Mouse (Mus musculus): ENCODE measurements around the gene Abca13.

The Abca13 gene

DNA sequence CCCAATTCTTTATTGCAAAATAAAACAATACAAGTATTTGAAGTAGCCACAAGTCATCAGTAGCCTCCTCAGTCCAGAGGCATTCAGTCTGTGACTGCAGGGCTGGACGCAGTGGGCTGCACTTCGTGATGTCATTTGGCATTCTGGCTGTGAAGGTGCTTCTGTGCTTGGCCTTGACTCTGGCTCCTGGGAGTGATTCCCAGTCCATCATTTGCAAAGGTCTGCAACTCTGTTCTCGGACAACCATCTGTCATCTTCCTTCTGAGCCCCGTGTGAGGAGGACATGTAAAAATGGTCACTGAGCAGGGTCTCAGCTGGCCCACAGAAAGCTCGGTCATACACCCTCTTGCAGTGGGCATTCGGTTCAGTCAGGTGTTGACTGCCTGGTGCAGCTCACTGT is 345.1 kb downstream of the Abca13 start:
- no peak for DNase-seq

DNA sequence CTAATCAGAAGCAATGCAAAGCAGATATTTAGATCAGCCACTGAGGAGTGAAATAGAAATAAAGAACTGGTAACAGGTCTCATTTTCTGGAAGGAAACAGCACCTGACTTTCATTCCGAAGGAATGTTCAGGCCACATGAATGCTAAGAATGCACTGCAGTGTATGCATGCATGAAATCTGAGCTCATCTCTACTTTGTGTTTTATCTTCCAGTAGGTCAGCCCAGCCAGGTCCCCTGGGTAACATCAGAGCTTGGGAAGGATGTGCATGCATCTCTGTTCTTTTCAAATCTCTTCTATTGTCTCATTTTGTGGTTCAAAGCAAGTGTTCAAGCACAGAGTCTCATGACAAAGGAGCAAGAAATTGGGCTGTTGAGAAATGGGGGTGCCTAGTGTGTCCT is 346.6 kb downstream of the Abca13 start:
- DNase-seq = no peak

DNA sequence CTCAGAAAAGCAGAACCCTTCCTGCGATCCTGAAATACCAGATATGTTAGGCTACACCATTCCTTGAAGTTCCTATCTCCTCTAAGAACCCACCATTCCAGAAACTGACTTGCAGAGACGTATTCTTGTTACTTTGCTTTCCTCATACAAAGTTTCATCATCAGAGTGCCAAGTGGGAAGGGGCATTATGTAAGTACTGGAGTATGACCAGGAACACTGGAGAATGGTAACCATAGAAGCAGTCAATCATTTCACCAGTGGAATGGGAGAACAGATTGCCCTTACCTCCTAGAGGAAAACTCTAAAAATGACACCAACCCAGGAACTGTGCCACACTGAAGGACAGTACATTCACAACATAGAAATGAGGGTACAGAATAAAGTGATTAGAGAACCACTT is 368.3 kb downstream of the Abca13 start:
- no peak for DNase-seq

DNA sequence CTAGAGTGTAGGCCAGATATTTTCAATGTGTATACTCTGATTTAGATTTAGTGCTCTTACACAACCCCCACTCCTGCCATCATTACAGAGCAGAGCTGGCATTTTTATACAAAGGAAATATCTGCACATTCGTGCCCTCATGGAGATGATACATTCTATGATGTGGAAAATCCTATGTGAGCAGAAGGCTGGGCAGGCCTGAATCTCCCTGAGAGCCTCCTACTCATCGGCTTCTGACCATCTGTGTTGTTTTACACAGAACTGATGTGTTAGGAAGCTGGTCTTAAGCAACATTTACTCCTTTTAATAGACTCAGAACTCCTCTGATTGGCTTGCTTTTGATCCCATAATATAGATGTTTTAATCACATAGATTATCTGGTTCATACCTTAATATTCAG is 376.6 kb downstream of the Abca13 start:
- DNase-seq = no peak

DNA sequence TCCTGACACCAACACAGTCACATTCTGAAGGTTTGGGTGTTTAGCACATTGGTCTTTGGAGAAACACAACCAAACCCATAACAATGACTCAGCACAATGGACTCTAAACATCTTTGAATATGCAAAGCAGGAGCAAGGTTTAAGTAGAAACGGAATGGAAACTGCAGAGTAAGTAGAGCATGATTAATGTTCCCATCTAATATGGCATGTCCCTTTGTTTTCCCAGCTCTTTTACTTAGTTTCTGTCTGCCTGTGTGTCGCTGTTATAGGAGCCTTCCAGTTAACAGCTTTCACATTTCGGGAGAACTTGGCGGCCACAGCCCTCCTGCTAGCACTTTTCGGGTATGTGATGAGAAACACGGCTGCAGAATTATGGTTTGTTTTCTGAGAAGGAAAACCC is 378.6 kb downstream of the Abca13 start:
- DNase-seq = no peak

DNA sequence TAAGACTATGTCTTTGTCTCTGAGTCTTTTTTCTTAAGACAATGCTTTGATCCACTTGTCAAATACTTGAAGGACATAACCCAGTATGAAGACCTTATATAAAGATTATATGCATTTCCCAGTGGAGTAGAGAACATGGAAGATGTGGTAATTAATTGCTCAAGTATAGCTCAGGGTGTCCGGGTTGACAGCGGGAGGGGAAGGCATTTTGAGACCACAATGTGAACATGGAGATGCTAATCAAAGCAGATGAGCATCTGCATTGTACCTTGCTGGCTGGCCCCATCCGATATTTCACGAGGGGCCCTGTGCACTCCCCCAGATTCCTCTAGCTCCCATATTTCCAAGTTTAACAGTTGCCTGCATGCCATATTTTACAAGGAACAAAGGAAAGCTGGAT is 383.2 kb downstream of the Abca13 start:
- DNase-seq = no peak

DNA sequence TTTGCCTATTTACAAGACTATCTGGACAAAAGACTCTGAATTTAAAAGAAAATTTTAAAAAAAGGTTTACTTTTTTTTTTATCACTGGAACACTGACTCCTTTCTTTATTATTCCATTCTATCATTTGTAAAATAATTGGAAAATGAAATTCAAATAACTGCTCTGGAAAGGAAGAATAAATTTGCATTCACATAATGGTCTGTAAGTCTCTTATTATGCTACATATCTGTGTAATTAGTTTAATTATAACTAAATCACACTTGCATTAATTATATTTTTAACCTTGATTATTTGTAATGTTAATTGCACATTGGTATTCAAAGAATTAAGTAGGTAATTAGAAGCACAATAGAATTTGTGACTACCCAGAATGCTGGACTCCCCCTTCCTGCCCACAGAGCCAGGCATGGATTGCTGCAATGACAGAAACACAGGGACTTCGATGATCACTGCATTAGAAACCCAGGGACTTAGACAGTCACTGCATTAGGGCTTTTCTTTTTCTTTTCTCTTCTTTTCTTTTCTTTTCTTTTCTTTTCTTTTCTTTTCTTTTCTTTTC is 400.1 kb downstream of the Abca13 start:
- no peak for DNase-seq

DNA sequence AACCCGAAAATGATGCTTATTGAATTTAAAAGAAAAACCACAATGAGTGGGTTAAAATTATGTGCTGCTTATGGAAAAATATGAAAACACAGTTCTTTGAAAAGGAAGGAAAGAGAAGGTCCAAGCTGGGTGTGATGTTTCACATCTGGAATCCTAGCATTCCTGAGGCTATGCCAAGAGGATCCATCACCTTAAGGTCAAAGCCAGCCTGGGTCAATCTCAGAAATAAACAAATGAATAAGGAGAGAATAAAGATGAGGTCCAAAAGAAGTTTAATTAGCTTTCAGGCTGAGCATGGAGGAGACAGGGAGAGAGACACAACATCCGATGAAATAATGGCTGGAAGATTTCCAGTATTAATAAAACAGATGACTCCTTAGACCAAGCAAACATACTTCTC is 405.6 kb downstream of the Abca13 start:
- no peak for DNase-seq

DNA sequence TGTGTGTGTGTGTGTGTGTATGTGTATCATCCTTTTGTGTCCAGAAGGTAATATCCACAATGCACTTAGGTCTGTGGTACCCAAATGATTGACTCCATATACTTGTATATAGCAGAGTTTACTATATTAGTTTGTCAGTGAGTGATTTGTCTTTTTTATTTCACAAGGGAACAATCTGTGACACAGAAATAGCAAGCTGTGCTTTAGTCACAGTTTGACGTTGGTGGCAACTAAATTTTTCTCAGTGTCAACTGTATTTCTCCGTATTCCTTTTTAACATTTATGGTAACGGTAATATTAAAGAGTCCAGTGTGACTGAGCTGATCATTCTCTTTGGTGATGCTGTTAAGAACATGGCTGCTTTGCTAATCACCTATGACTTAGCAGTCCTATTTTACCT is 409.4 kb downstream of the Abca13 start:
- DNase-seq = no peak

DNA sequence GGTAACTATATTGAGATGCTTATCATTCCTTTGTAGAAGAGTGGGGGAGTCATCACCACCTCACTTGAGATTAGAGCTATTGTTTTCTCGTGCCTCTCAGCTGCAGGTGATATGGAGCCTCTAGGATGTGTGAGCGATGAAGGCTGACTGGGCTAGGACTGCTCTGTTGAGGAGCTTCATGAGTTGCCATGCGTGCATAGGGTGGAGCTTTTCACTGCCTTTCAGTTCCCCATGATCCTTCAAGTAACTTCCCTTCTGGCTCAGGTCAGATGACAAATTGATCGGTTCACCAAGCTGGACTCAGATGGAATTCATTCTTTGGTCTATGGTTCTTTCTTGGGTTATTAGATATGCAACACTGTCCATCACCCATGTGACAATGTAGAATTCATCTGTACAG is 410.4 kb downstream of the Abca13 start:
- no peak for DNase-seq

DNA sequence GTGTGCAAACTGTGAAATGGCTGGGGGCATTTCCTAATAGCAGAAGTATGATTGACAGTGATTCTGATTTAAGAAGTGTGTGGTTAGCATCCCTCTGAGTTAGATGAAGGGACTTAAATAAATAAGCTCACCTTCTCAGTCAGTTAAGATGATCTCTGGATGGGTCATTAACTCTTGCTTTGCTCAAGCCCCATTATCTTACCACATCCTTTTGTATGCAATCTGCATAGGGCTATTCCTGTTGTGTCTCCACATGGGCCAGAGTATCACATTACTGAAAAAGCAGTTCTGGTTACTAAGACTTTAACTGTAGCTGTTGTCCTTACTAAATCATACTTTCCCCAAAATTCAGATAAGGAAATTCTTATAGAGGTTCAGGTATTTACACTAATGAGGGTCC is 416.5 kb downstream of the Abca13 start:
- no peak for DNase-seq

DNA sequence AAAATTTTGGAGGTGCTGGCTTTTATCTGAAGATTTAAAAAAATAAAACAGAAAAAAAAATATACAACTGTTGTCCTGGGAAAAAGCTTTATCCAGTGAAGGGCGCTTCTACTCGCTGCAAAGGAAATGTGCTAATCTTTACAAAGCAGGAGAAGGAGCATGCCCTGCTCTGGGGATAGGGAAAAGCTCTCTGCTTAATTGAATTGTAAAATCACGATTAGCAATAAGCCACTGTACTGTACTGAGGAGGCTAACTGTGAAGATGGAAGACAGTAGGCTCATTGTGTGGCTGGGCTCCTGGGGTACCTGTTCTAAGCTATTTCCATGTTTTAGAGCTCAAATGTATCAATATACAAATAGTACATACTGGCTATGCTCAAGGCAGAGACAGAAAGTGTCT is 417.3 kb downstream of the Abca13 start:
- DNase-seq = no peak

DNA sequence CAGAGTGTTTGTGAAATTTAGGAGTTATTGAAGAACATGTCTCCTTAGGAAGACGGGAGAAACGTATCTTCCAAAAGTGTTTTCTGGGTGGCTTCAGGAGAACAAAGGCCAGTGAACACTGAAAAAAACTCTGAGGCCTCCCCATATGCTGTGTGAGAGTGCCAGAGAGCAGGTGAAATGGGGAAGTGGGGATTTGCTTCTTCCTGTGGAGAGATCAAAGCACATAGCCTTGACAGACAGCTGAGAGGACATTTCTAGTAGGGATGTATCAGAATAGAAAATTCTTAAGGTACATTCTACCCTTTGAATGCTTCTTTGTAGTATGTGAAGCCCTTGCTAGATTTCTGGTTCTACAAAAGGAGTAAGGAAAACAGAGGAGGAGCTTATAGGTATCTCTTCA is 424.4 kb downstream of the Abca13 start:
- no peak for DNase-seq

DNA sequence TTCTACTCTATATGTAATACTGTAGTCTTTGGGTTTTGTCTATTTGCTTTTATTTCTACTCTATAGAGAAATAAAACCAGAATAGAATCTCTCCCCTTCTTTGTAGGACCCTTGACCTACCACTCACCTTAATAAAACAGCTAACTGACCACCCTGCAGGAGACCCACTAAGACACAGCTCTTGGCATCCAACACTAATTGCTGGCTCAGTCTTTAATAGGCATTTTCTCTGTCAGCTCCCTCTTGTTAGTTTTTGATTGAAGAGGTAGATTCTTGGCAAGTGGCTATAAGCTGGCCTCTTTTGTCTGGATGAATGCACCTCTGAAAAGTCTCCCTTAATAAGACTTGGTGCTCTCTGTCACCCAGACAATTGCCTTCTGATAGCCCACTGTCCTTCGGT is 424.9 kb downstream of the Abca13 start:
- no peak for DNase-seq

DNA sequence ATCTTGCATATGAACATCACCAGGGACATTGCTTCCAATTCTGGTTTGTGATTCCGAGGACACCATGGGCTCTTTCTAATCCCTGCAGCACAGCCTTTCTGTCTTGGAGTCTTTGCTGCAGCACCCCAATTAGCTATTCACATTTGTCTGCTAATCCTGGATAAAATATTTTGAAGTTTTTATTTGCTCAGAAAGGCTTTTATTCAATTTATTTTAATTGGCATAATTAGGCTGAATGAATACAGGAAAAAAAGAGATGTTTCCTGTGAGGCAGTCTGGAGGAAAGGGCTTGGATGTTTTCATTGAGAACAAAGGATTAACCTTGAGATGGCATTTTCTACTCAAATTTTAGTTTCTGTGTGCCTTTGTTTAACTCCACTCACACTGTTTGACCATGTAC is 428.2 kb downstream of the Abca13 start:
- DNase-seq = no peak

DNA sequence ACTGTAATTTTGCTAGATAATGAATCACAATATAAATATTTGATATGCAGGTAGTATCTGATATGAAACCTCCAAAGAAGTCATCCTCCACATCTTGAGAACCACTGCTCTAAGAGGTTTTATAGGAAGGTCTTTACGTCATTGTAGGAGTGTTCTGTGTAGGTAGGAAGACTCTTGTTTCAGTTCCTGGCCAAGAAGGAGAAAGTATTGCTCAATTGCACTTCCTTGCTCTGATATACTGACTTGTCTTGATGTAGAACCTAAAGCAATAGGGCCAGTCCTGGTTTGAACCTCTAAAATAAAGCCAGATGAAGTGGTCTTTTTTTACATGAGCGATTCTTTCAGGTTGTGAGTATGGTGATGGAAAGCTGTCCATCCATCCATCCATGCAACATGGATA is 431.1 kb downstream of the Abca13 start:
- no peak for DNase-seq

DNA sequence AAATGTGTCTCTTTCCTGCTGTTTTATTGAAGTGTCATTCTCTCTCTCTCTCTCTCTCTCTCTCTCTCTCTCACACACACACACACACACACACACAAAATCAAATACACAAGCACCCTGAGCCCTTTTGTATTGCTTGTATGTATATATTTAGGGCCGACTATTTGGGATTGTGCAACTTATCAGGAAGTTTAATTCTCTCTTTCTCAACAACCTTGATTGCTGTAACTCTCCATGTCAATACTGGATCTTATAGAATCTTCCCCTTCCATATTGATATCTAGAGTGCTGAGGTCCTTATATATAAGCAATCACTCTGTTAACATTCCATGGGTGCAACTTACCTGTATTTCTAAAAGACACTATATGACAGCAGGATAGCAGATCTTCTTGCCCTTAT is 433.0 kb downstream of the Abca13 start:
- no peak for DNase-seq

DNA sequence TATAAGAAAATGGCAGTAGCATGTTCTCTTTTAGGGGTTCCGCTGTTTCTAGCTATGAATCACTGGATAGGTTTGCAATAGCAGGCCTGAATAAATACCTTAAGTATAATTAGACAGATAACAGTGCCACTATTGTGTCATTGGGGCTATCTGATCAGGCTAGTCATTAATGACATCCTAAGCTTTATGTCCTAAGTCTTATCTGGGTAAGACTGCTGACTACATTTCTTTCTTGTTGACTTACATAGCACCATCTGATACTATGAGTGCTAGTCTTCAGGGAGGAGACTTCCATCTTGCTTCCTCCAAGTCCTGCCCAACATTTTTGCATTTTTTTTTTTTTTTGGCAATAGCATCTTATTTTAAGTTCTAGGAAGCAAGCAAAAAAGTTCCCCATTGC is 434.1 kb downstream of the Abca13 start:
- no peak for DNase-seq

DNA sequence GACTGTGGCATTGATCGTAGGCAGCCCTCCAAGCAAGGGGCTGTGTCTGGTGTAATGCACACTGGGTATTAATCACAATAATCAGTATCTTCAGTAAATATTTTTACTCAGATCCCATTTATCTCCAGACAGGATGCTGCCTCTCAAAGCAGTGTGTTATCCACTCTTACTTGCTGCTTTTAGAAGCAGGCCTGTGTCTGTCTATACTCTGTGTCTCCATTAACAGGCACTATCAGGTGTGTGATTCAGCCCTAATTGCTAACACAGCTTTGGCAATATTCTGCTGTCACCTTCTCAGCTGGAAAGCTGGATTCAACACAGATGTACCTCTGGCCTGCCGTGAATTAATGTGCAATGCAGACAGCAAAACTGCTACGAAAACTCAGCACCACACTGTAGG is 455.5 kb downstream of the Abca13 start:
- DNase-seq = no peak

DNA sequence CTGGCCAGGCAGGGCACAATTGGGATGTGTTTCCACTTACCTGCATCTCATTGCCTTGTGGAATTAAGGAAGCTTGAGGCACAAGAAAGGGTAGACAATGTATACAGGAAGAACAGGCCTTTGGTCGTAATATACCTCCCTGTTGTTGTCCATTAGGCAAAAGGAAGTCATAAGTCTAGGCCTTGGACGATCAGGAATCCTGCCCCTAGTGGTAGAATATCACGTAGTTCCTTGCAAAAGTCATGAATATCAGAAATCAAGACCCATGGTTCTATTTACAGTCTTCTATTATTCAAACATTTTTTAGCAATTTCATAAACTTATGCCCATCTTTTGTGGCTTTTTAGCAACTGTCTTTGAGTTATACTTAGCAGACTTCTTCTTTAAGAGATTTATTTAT is 456.2 kb downstream of the Abca13 start:
- DNase-seq = no peak

DNA sequence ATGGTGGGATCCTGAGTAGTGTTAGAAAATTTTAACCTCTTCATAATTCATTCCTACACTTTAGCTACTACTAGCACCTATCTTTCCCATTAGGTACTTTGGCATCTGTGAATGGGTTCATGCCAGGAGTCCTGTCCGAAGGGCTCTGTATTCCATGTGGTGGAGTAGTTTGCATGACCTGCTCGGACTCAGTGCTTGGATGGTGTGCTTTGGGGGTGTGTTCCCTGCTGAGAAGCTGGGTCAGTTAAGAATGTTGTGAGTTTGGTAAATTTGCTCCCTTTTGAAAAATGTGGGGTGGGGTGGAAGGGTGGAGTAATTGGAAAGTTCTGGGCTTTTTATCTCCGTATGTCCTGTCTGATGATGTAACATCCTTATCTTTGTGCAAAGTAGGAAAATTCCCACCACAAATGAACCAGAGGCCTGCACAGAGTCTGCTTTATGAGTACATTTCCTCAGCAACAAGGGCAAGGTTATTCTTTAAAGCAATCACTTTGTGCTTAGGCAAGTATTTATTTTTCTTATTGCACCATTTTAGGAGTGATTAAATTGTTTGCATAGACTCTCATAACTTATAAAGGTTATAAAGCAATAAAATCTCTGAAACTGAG is 475.0 kb downstream of the Abca13 start:
- DNase-seq = no peak

DNA sequence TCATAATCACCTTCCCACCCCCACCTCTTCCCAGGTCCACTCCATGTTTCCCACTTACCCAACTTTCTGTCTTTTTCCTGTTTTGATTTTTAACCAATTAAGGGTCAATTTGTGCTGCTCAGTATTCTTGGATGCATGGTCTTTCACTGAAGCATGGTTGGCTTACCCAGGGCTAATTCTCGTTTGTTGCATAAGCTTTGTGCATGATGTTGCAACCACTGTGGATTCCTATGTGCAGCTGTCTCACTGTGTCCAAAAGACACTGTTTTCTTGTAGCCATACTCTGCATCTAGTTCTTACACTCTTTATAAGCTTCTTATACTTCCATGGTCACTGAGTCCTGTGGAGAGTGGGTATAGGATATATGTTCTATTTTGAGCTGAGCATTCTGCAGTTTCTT is 477.7 kb downstream of the Abca13 start:
- DNase-seq = no peak

DNA sequence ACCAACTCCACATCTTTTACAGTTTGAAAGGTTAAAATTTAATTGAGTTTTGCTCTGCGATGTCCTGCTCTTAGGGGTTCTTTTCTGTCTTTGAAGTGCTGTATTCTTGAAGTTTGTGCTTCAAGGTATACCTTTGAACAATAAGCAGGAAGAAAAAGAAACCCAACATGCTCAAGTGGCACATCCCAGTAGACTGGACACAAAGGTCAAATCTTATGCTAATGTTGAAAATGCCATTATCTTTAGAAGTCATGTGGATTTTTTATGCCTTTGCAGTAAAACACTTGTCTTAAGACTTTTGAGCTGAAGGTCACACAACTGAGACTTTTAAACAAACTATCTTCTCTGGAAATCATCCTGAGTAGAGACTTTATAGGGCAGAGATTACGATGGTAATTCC is 493.2 kb downstream of the Abca13 start:
- no peak for DNase-seq

DNA sequence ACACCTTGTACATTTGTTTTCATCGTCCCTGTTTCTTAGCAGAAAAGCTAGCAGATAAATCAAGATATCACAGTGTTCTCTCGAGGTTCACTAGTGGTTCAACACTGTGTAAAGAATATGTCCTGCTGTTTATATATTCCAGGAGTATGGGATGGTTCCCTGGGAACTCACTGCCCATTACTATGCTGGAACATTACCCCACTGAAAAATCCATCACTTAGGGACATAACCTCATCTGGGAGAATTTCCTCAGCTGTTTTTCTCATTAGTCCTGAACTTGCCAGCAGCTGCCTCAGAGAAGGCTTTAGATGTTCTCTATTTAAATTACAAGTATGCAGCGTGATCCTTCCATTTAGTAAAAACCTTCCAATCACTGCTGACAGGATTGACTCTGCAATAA is 513.4 kb downstream of the Abca13 start:
- no peak for DNase-seq

DNA sequence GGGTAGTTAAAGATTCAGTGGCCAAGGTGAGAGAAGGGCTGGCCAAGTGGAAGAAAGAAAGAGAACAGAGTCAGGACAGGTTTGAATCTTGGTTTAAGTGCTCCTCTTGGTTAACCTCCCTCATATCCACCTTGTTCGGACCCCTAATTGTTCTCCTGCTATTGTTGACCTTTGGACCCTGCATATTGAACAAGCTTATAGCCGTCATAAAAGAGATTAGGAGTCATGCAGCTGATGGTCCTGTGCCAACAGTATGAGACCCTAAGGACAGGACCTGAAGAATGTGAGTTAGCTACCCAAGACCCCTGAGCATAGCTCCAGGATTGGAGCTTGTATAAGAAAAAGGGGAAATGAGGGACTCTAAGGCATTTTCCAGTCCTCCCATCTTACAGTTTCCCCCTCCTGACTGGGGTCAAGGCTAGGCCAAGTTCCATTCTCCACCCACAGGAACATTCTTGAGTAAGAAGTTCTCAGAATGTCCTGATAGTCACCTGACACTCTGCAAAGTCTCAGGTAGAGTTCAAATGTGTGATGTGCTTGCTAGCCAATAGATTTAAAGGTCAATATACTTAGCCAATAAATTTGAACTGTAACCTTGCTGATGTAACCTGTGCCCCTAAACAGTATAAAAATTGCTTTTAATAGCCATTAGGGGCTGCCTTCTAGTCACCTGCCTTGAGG is 536.2 kb downstream of the Abca13 start:
- no peak for DNase-seq

Data from thymus, postnatal 36 days (tissue).